ENCODE assay signal across 7 mouse cellular contexts in the genomic region with DNA sequence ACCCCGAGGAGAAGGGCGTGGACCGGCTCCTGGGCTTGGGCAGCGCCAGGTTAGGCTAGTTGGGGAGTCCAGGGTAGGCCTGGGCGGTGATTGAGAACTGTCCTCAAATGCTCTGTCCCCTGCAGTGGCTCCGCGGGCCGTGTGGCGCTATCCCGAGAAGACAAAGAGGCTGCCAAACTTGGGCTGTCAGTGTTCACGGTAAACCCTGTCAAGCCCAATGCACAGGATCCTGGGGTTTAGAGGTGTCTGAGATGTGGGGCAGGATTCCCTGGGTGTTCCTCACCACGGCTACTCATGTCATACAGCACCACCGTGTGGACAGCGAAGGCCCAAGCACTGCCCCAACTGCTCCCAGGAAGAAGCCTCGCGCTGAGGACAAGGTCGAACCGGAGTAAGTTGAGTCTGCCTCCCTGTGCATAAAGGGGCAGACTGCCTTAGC. TPM values are rescaled to one million over a fixed set of nuclear protein-coding genes. Genes with fewer than 3 reads are reported as not detected.
DNase-seq lines count a peak whose midpoint lies in the region; ATAC-seq lines count a peak whose summit lies in the region.

No protein-coding gene starts in this region.

- peak overlapping the region; percentile 71 for H3K4me3 ChIP-seq in hindbrain, embryonic 15.5 days
- H3K4me3 ChIP-seq in limb, embryonic 10.5 days, result peak overlapping the region; percentile 87
- H3K4me3 ChIP-seq in midbrain, embryonic 10.5 days, result peak overlapping the region; percentile 95

- peak; percentile 24 for ATAC-seq in hindbrain, embryonic 15.5 days (ENCODE audit: low FRiP score, low read depth)

- H3K36me3 ChIP-seq in hindbrain, embryonic 15.5 days, result peaks cover 37% of the 10 kb centered on the region
- H3K36me3 ChIP-seq in limb, embryonic 10.5 days, result peaks cover 85% of the 10 kb centered on the region
- peaks cover 80% of the 10 kb centered on the region for H3K36me3 ChIP-seq in midbrain, embryonic 10.5 days

- H3K4me1 ChIP-seq in hindbrain, embryonic 15.5 days (replicated peaks), result peaks cover 26% of the 10 kb centered on the region
- peaks cover 25% of the 10 kb centered on the region for H3K4me1 ChIP-seq in limb, embryonic 10.5 days
- peaks cover 27% of the 10 kb centered on the region for H3K4me1 ChIP-seq in midbrain, embryonic 10.5 days

- H3K9me3 ChIP-seq in hindbrain, embryonic 15.5 days, result no peaks in the 10 kb centered on the region
- no peaks in the 10 kb centered on the region for H3K9me3 ChIP-seq in limb, embryonic 10.5 days (replicated peaks)
- H3K9me3 ChIP-seq in midbrain, embryonic 10.5 days (replicated peaks), result no peaks in the 10 kb centered on the region

- 8% methylated on average over 18 of the region's 18 CpGs for WGBS in hindbrain, embryonic 15.5 days
- 14% methylated on average over 18 of the region's 18 CpGs for WGBS in limb, embryonic 10.5 days
- WGBS in midbrain, embryonic 10.5 days, result 14% methylated on average over 18 of the region's 18 CpGs

- H3K27me3 ChIP-seq in hindbrain, embryonic 15.5 days, result no peaks in the 10 kb centered on the region
- H3K27me3 ChIP-seq in limb, embryonic 10.5 days (ENCODE audit: low read depth, poor library complexity, severe bottlenecking), result no peaks in the 10 kb centered on the region
- H3K27me3 ChIP-seq in midbrain, embryonic 10.5 days (ENCODE audit: low read depth, poor library complexity, severe bottlenecking), result no peaks in the 10 kb centered on the region

- H3K27ac ChIP-seq in hindbrain, embryonic 15.5 days (replicated peaks), result peak overlapping the region; percentile 88
- H3K27ac ChIP-seq in limb, embryonic 10.5 days, result peak overlapping the region; percentile 93
- H3K27ac ChIP-seq in midbrain, embryonic 10.5 days (replicated peaks), result peak overlapping the region; percentile 94

- peak; percentile 79 for DNase-seq in ZHBTc4 (ENCODE audit: low read depth, low spot score)
- DNase-seq in cerebellum, adult 8-10 months, result peak; percentile 54
- peak; percentile 63 for DNase-seq in forelimb bud, embryonic 11.5 days (ENCODE audit: low read depth, low spot score)
- DNase-seq in limb, embryonic 10.5 days (ENCODE audit: low spot score), result peak; percentile 76
- peak; percentile 71 for DNase-seq in midbrain, embryonic 10.5 days (ENCODE audit: low spot score)
- DNase-seq in spleen, postnatal 10 days (ENCODE audit: low spot score in 2 of 2), result peak; percentile 73 to 86

- peak overlapping the region; percentile 82 for H3K9ac ChIP-seq in hindbrain, embryonic 15.5 days

- peak overlapping the region; percentile 90 for H3K4me2 ChIP-seq in hindbrain, embryonic 15.5 days

RNA-seq across cellular contexts. Expression of a gene that starts 0.9 kb away (rescaled TPM):
- polyA plus RNA-seq in hindbrain, embryonic 15.5 days (2015; fragmentation: Nextera tagmentation; extraction: Ambion mirVana), result 27.7 and 28.6 TPM in 2 replicates
- 35.1 and 40.2 TPM in 2 replicates for polyA plus RNA-seq in limb, embryonic 10.5 days (2016; fragmentation: Nextera tagmentation; extraction: Ambion mirVana)
- polyA plus RNA-seq in midbrain, embryonic 10.5 days (2016; fragmentation: Nextera tagmentation; extraction: Ambion mirVana), result 46.8 and 52.2 TPM in 2 replicates

RNA-seq across cellular contexts. Expression of a gene that starts 6.7 kb away (rescaled TPM):
- polyA plus RNA-seq in hindbrain, embryonic 15.5 days (2015; fragmentation: Nextera tagmentation; extraction: Ambion mirVana), result 93.3 and 103 TPM in 2 replicates
- 123 and 131 TPM in 2 replicates for polyA plus RNA-seq in limb, embryonic 10.5 days (2016; fragmentation: Nextera tagmentation; extraction: Ambion mirVana)
- 116 and 131 TPM in 2 replicates for polyA plus RNA-seq in midbrain, embryonic 10.5 days (2016; fragmentation: Nextera tagmentation; extraction: Ambion mirVana)

RNA-seq across cellular contexts. Expression of a gene that starts 17.0 kb away (rescaled TPM):
- 245 and 247 TPM in 2 replicates for polyA plus RNA-seq in hindbrain, embryonic 15.5 days (2015; fragmentation: Nextera tagmentation; extraction: Ambion mirVana)
- 145 and 155 TPM in 2 replicates for polyA plus RNA-seq in limb, embryonic 10.5 days (2016; fragmentation: Nextera tagmentation; extraction: Ambion mirVana)
- 98.5 and 115 TPM in 2 replicates for polyA plus RNA-seq in midbrain, embryonic 10.5 days (2016; fragmentation: Nextera tagmentation; extraction: Ambion mirVana)

RNA-seq across cellular contexts. Expression of a gene that starts 19.0 kb away (rescaled TPM):
- polyA plus RNA-seq in hindbrain, embryonic 15.5 days (2015; fragmentation: Nextera tagmentation; extraction: Ambion mirVana), result 620 and 653 TPM in 2 replicates
- 648 and 692 TPM in 2 replicates for polyA plus RNA-seq in limb, embryonic 10.5 days (2016; fragmentation: Nextera tagmentation; extraction: Ambion mirVana)
- polyA plus RNA-seq in midbrain, embryonic 10.5 days (2016; fragmentation: Nextera tagmentation; extraction: Ambion mirVana), result 633 and 659 TPM in 2 replicates

RNA-seq across cellular contexts. Expression of a gene that starts 26.0 kb away (rescaled TPM):
- polyA plus RNA-seq in hindbrain, embryonic 15.5 days (2015; fragmentation: Nextera tagmentation; extraction: Ambion mirVana), result 0.30 and 0.39 TPM in 2 replicates
- 0.23 TPM in 1 of 2 replicates, not detected in the other for polyA plus RNA-seq in limb, embryonic 10.5 days (2016; fragmentation: Nextera tagmentation; extraction: Ambion mirVana)
- not detected in 2 replicates for polyA plus RNA-seq in midbrain, embryonic 10.5 days (2016; fragmentation: Nextera tagmentation; extraction: Ambion mirVana)

Comparison
In these comparisons a context has a peak if more than half of its experiments do, and no peak if none do; other contexts are left out.
1. Peak in every context shown above with its lines: DNase-seq, ATAC-seq, H3K4me3 ChIP-seq and H3K27ac ChIP-seq.